Mouse (Mus musculus): Measurements from ENCODE around the gene Fstl4.
"Not testable (repeated sequence)": the region's sequence is repeated elsewhere in the genome, so short reads cannot be mapped to it uniquely, and the experiment has no call there.

The Fstl4 gene

GRCm38 (mm10) chr11:53136371-53136770 is 371.9 kb downstream of the Fstl4 start:
- DNase-seq (ENCODE audit: low read depth), result no peak

- no peak for DNase-seq (ENCODE audit: low read depth)
Observed at GRCm38 (mm10) chr11:53137381-53137780, 372.9 kb downstream of the Fstl4 start.

GRCm38 (mm10) chr11:53138212-53138611 is 373.8 kb downstream of the Fstl4 start:
- no peak for DNase-seq (ENCODE audit: low read depth)

- no peak for DNase-seq (ENCODE audit: low read depth)
Observed at GRCm38 (mm10) chr11:53139666-53140065, 375.2 kb downstream of the Fstl4 start.

- no peak for DNase-seq (ENCODE audit: low read depth)
Observed at GRCm38 (mm10) chr11:53140196-53140595, 375.8 kb downstream of the Fstl4 start.

- DNase-seq (ENCODE audit: low read depth), result no peak
Observed at GRCm38 (mm10) chr11:53140722-53141400, 376.4 kb downstream of the Fstl4 start.

- peak; percentile 4 for DNase-seq (ENCODE audit: low read depth)
Observed at GRCm38 (mm10) chr11:53143522-53143921, 379.1 kb downstream of the Fstl4 start.

- DNase-seq (ENCODE audit: low read depth), result peak; percentile 8
Observed at GRCm38 (mm10) chr11:53144506-53144905, 380.1 kb downstream of the Fstl4 start.

GRCm38 (mm10) chr11:53146290-53146689 is 381.9 kb downstream of the Fstl4 start:
- peak; percentile 5 for DNase-seq (ENCODE audit: low read depth)

GRCm38 (mm10) chr11:53156463-53156862 is 392.0 kb downstream of the Fstl4 start:
- DNase-seq (ENCODE audit: low read depth), result no peak

- DNase-seq (ENCODE audit: low read depth), result no peak
Observed at GRCm38 (mm10) chr11:53157621-53158259, 393.3 kb downstream of the Fstl4 start.

GRCm38 (mm10) chr11:53162385-53162784 is 398.0 kb downstream of the Fstl4 start:
- DNase-seq (ENCODE audit: low read depth), result no peak

GRCm38 (mm10) chr11:53166478-53166877 is 402.0 kb downstream of the Fstl4 start:
- DNase-seq (ENCODE audit: low read depth), result no peak

GRCm38 (mm10) chr11:53182177-53182852 is 417.9 kb downstream of the Fstl4 start:
- no peak for DNase-seq (ENCODE audit: low read depth)

- no peak for DNase-seq (ENCODE audit: low read depth)
Observed at GRCm38 (mm10) chr11:53182858-53183257, 418.4 kb downstream of the Fstl4 start.

GRCm38 (mm10) chr11:53184046-53184445 is 419.6 kb downstream of the Fstl4 start:
- DNase-seq (ENCODE audit: low read depth), result no peak

GRCm38 (mm10) chr11:53184698-53185097 is 420.3 kb downstream of the Fstl4 start:
- peak; percentile 67 for DNase-seq (ENCODE audit: low read depth)

- no peak for DNase-seq (ENCODE audit: low read depth)
Observed at GRCm38 (mm10) chr11:53187427-53188140, 423.1 kb downstream of the Fstl4 start.

GRCm38 (mm10) chr11:53196551-53196950 is 432.1 kb downstream of the Fstl4 start:
- DNase-seq (ENCODE audit: low read depth), result not testable (repeated sequence)

GRCm38 (mm10) chr11:53197111-53197510 is 432.7 kb downstream of the Fstl4 start:
- DNase-seq (ENCODE audit: low read depth), result no peak

GRCm38 (mm10) chr11:53202459-53203250 is 438.2 kb downstream of the Fstl4 start:
- DNase-seq (ENCODE audit: low read depth), result no peak

- no peak for DNase-seq (ENCODE audit: low read depth)
Observed at GRCm38 (mm10) chr11:53210876-53211275, 446.4 kb downstream of the Fstl4 start.

Measured in 416B (cell line).